Mouse (Mus musculus): ENCODE data around the gene Cog1. TPM values are rescaled to one million over a fixed set of nuclear protein-coding genes. Genes with fewer than 3 reads are reported as not detected.

The Cog1 gene
- total and polyA plus RNA-seq, 2 experiments from 2014 or later: 30.6 to 63.8 TPM

- no peak overlapping the region for H3K27ac ChIP-seq
- no peak for ATAC-seq
- DNase-seq (ENCODE audit: low spot score): no peak
- no peak overlapping the region for H3K4me3 ChIP-seq (ENCODE audit: low read length)
- H3K27me3 ChIP-seq (ENCODE audit: insufficient read depth, low read length): no peaks in the 10 kb centered on the region
- no peaks in the 10 kb centered on the region for H3K9me3 ChIP-seq (ENCODE audit: low read length)
- TF ChIP-seq CTCF (IDR thresholded peaks at IDR 0.05; ENCODE audit: low read depth): no peak
- 65% methylated on average over 19 of the region's 19 CpGs for WGBS
- no peak overlapping the region for H3K4me2 ChIP-seq (ENCODE audit: low read depth, low read length)
- H3K36me3 ChIP-seq (ENCODE audit: insufficient read depth, low read length): no peaks in the 10 kb centered on the region
- H3K4me1 ChIP-seq (ENCODE audit: insufficient read depth, low read length): peaks cover 11% of the 10 kb centered on the region
- H3K9ac ChIP-seq (replicated peaks; ENCODE audit: low read length): no peak overlapping the region
Observed at GRCm38 (mm10) chr11:113708629-113709213, 59.8 kb downstream of the Cog1 start.

GRCm38 (mm10) chr11:113709272-113709671 is 60.3 kb downstream of the Cog1 start:
- H3K4me3 ChIP-seq (ENCODE audit: low read length): no peak overlapping the region
- TF ChIP-seq CTCF (IDR thresholded peaks at IDR 0.05; ENCODE audit: low read depth): no peak
- no peak overlapping the region for H3K27ac ChIP-seq
- no peak for ATAC-seq
- no peaks in the 10 kb centered on the region for H3K36me3 ChIP-seq (ENCODE audit: insufficient read depth, low read length)
- no peaks in the 10 kb centered on the region for H3K27me3 ChIP-seq (ENCODE audit: insufficient read depth, low read length)
- H3K9me3 ChIP-seq (ENCODE audit: low read length): no peaks in the 10 kb centered on the region
- H3K4me2 ChIP-seq (ENCODE audit: low read depth, low read length): no peak overlapping the region
- H3K9ac ChIP-seq (replicated peaks; ENCODE audit: low read length): no peak overlapping the region
- DNase-seq (ENCODE audit: low spot score): no peak
- WGBS: 22% methylated on average over 15 of the region's 15 CpGs
- H3K4me1 ChIP-seq (ENCODE audit: insufficient read depth, low read length): peaks cover 11% of the 10 kb centered on the region

- no peak for TF ChIP-seq CTCF (IDR thresholded peaks at IDR 0.05; ENCODE audit: low read depth)
Observed at GRCm38 (mm10) chr11:113709731-113710256, 60.8 kb downstream of the Cog1 start, which contains the start of gene Cpsf4l. Gene Cpsf4l (minus strand): TSS chr11:113710017.

DNA sequence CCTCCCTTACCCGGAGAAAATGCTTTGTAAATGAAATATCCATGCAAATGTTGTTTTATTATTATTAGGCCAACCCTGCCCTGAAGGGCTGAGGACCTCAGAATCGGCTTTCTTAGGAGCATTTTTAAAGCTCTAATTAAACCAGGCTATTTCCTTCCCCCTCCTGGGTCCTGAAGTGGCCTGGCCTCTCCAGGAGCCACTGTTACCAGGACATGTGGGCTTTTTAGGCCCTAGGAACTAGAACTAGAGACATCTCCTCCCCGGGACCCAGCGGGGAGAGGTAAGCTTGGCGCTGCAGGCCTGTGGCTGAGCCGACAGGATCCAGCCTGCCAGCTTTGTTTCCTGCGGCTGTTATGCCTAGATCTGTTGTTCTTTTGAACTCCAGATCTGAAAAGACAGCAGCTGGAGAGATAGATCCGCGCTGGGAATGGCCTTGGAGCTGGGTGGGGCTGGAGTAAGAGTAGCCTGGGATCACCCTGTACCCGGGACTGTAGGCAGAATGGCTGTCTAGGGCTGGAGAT is 61.3 kb downstream of the Cog1 start:
- DNase-seq (ENCODE audit: low spot score) (peak; percentile 33), ATAC-seq (peak; percentile 52)
- H3K4me3 ChIP-seq (ENCODE audit: low read length): no peak overlapping the region
- no peaks in the 10 kb centered on the region for H3K9me3 ChIP-seq (ENCODE audit: low read length)
- no peaks in the 10 kb centered on the region for H3K36me3 ChIP-seq (ENCODE audit: insufficient read depth, low read length)
- H3K27me3 ChIP-seq (ENCODE audit: insufficient read depth, low read length): no peaks in the 10 kb centered on the region
- H3K9ac ChIP-seq (replicated peaks; ENCODE audit: low read length): peak overlapping the region; percentile 10; the same call in 1 of the 2 replicates
- no peak overlapping the region for H3K4me2 ChIP-seq (ENCODE audit: low read depth, low read length)
- peak overlapping the region; percentile 32; the same call in 1 of the 2 replicates for H3K27ac ChIP-seq
- TF ChIP-seq CTCF (IDR thresholded peaks at IDR 0.05; ENCODE audit: low read depth): no peak
- WGBS: 6% methylated on average over 10 of the region's 10 CpGs
- peaks cover 11% of the 10 kb centered on the region for H3K4me1 ChIP-seq (ENCODE audit: insufficient read depth, low read length)

More at GRCm38 (mm10) chr11:113709731-113710256, 60.8 kb downstream of the Cog1 start, which contains the start of gene Cpsf4l:
- peak; percentile 33; the same call in 1 of the 2 replicates for ATAC-seq
- no peaks in the 10 kb centered on the region for H3K36me3 ChIP-seq (ENCODE audit: insufficient read depth, low read length)
- peaks cover 11% of the 10 kb centered on the region for H3K4me1 ChIP-seq (ENCODE audit: insufficient read depth, low read length)
- no peaks in the 10 kb centered on the region for H3K27me3 ChIP-seq (ENCODE audit: insufficient read depth, low read length)
- no peak within 1 kb of the TSS for H3K4me3 ChIP-seq (ENCODE audit: low read length)
- H3K9ac ChIP-seq (replicated peaks; ENCODE audit: low read length): peak within 1 kb of the TSS; percentile 10; the same call in 1 of the 2 replicates
- peak within 1 kb of the TSS; percentile 32; the same call in 1 of the 2 replicates for H3K27ac ChIP-seq
- no peak for DNase-seq (ENCODE audit: low spot score)
- no peak within 1 kb of the TSS for H3K4me2 ChIP-seq (ENCODE audit: low read depth, low read length)
- WGBS: 8% methylated on average over 11 of the region's 11 CpGs
- H3K9me3 ChIP-seq (ENCODE audit: low read length): no peaks in the 10 kb centered on the region

DNA sequence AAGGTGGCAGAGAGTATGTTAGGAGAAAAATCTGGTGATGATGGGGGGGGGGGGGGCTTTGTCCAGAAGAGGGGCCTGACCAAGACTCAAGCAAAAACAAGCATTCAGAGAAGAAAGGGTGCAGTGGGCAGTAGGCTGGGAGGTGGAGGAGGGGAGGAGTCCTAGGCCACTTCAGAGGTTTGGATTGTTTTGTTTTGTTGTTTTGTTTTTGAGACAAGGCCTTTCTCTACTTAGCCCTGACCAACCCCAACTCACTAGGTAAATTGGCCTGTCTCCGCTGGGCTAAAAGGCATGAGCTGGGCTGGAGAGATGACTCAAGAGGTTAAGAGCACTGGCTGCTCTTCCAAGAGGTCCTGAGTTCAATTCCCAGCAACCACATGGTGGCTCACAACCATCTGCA is 62.1 kb downstream of the Cog1 start:
- no peak overlapping the region for H3K27ac ChIP-seq
- DNase-seq (ENCODE audit: low spot score) (no peak), ATAC-seq (no peak)
- 52% methylated on average over 1 of the region's 1 CpGs for WGBS
- peaks cover 11% of the 10 kb centered on the region for H3K4me1 ChIP-seq (ENCODE audit: insufficient read depth, low read length)
- TF ChIP-seq CTCF (IDR thresholded peaks at IDR 0.05; ENCODE audit: low read depth): no peak
- no peak overlapping the region for H3K4me2 ChIP-seq (ENCODE audit: low read depth, low read length)
- no peaks in the 10 kb centered on the region for H3K27me3 ChIP-seq (ENCODE audit: insufficient read depth, low read length)
- H3K9me3 ChIP-seq (ENCODE audit: low read length): no peaks in the 10 kb centered on the region
- H3K36me3 ChIP-seq (ENCODE audit: insufficient read depth, low read length): no peaks in the 10 kb centered on the region
- H3K4me3 ChIP-seq (ENCODE audit: low read length): no peak overlapping the region
- H3K9ac ChIP-seq (replicated peaks; ENCODE audit: low read length): no peak overlapping the region

- no peak overlapping the region for H3K27ac ChIP-seq
- 70% methylated on average over 7 of the region's 7 CpGs for WGBS
- no peak overlapping the region for H3K9ac ChIP-seq (replicated peaks; ENCODE audit: low read length)
- peak; percentile 27; the same call in 1 of the 2 replicates for TF ChIP-seq CTCF (IDR thresholded peaks at IDR 0.05; ENCODE audit: low read depth)
- no peak overlapping the region for H3K4me3 ChIP-seq (ENCODE audit: low read length)
- DNase-seq (ENCODE audit: low spot score) (no peak), ATAC-seq (no peak)
- H3K9me3 ChIP-seq (ENCODE audit: low read length): no peaks in the 10 kb centered on the region
- no peak overlapping the region for H3K4me2 ChIP-seq (ENCODE audit: low read depth, low read length)
- no peaks in the 10 kb centered on the region for H3K36me3 ChIP-seq (ENCODE audit: insufficient read depth, low read length)
- peaks cover 6% of the 10 kb centered on the region for H3K4me1 ChIP-seq (ENCODE audit: insufficient read depth, low read length)
- H3K27me3 ChIP-seq (ENCODE audit: insufficient read depth, low read length): no peaks in the 10 kb centered on the region
Observed at GRCm38 (mm10) chr11:113715078-113715674, 66.2 kb downstream of the Cog1 start.

Data from hindbrain, postnatal 0 days (tissue).